8 mouse cellular contexts compared by ENCODE assay signal in genomic region chr2:26628792-26629437, GRCm38 (mm10). TPM values are rescaled to one million over a fixed set of nuclear protein-coding genes. Genes with fewer than 3 reads are reported as not detected.
A peak's percentile ranks its signal among the peaks of the same experiment; 100 is the strongest.
DNase-seq lines count a peak whose midpoint lies in the region; ATAC-seq and TF ChIP-seq lines count a peak whose summit lies in the region.

No protein-coding gene starts in this region.

- TF ChIP-seq POLR2A in ES-Bruce4 (IDR thresholded peaks at IDR 0.05; ENCODE audit: insufficient read depth, low read length) = no peak
- TF ChIP-seq POLR2A in embryonic fibroblast, embryonic 13.5 days (IDR thresholded peaks at IDR 0.05; ENCODE audit: low read depth, low read length) = no peak; the same call in 1 of the 2 replicates

- no peaks in the 10 kb centered on the region for H3K4me1 ChIP-seq in ES-Bruce4 (ENCODE audit: control insufficient read depth, insufficient read depth, low read length)
- no peaks in the 10 kb centered on the region for H3K4me1 ChIP-seq in embryonic fibroblast, embryonic 13.5 days (ENCODE audit: control insufficient read depth, insufficient read depth, low read length)
- peaks cover 34% of the 10 kb centered on the region for H3K4me1 ChIP-seq in limb, embryonic 15.5 days

- H3K9me3 ChIP-seq in ES-Bruce4 (replicated peaks; ENCODE audit: control insufficient read depth, insufficient read depth, low read length, poor library complexity, severe bottlenecking) = no peaks in the 10 kb centered on the region
- no peaks in the 10 kb centered on the region for H3K9me3 ChIP-seq in limb, embryonic 15.5 days

- no peaks in the 10 kb centered on the region for H3K27me3 ChIP-seq in ES-Bruce4 (ENCODE audit: control insufficient read depth, insufficient read depth, low read length, poor library complexity, severe bottlenecking)
- H3K27me3 ChIP-seq in limb, embryonic 15.5 days = no peaks in the 10 kb centered on the region

- no peak for TF ChIP-seq EP300 in ES-Bruce4 (IDR thresholded peaks at IDR 0.05; ENCODE audit: insufficient read depth, low read depth, low read length)

- 19% methylated on average over 5 of the region's 5 CpGs for WGBS in limb, embryonic 15.5 days

- peak overlapping the region; percentile 58; the same call in 1 of the 2 replicates for H3K27ac ChIP-seq in gastrocnemius, adult 2 months
- no peak overlapping the region for H3K27ac ChIP-seq in ES-Bruce4 (ENCODE audit: insufficient read depth, low read length)
- H3K27ac ChIP-seq in embryonic fibroblast, embryonic 13.5 days (ENCODE audit: insufficient read depth, low read length) = no peak overlapping the region
- H3K27ac ChIP-seq in limb, embryonic 15.5 days = peak overlapping the region; percentile 47; the same call in 1 of the 2 replicates

- no peaks in the 10 kb centered on the region for H3K36me3 ChIP-seq in ES-Bruce4 (ENCODE audit: control insufficient read depth, insufficient read depth, low read length, poor library complexity, severe bottlenecking)
- peaks cover 5% of the 10 kb centered on the region; the same call in 1 of the 2 replicates for H3K36me3 ChIP-seq in limb, embryonic 15.5 days

- intact Hi-C loops in gastrocnemius, adult 2 months (cut with DNase I) = no loop called here

- TF ChIP-seq CTCF in gastrocnemius, adult 2 months (IDR thresholded peaks at IDR 0.05) = no peak
- no peak for TF ChIP-seq CTCF in ES-Bruce4 (IDR thresholded peaks at IDR 0.05; ENCODE audit: low read depth, low read length)
- no peak for TF ChIP-seq CTCF in embryonic fibroblast, embryonic 13.5 days (IDR thresholded peaks at IDR 0.05; ENCODE audit: borderline replicate concordance, insufficient read depth, low read length)

- peak; percentile 33; the same call in 1 of the 2 replicates for ATAC-seq in limb, embryonic 15.5 days (ENCODE audit: insufficient number of reproducible peaks, low FRiP score, low TSS enrichment, low read depth)

- peak overlapping the region; percentile 91 for H3K4me2 ChIP-seq in limb, embryonic 15.5 days

- peak overlapping the region; percentile 56 for H3K9ac ChIP-seq in ES-Bruce4 (ENCODE audit: low read depth, poor library complexity, severe bottlenecking)
- peak overlapping the region; percentile 93 for H3K9ac ChIP-seq in limb, embryonic 15.5 days

- no peak for DNase-seq in gastrocnemius, adult 2 months
- no peak for DNase-seq in gastrocnemius, adult 8-10 months (ENCODE audit: low spot score in 2 of 2)
- peak; percentile 40 for DNase-seq in retina, postnatal 1 day
- DNase-seq in spleen, adult 12 weeks (ENCODE audit: low spot score) = no peak
- no peak for DNase-seq in layer of hippocampus, postnatal 36 days

- H3K4me3 ChIP-seq in gastrocnemius, adult 2 months = peak overlapping the region; percentile 82
- peak overlapping the region; percentile 51 for H3K4me3 ChIP-seq in ES-Bruce4 (ENCODE audit: low read depth, low read length)
- H3K4me3 ChIP-seq in embryonic fibroblast, embryonic 13.5 days (ENCODE audit: insufficient read depth, low read length) = peak overlapping the region; percentile 33
- peak overlapping the region; percentile 78 for H3K4me3 ChIP-seq in limb, embryonic 15.5 days

RNA-seq across cellular contexts. Expression of gene Fam69b, which starts 0.7 kb away (rescaled TPM):
- 1 to 10 TPM; 1.0 to 2.3 TPM for total RNA-seq in gastrocnemius, adult 2 months (2021)
- 1 to 10 TPM; 1.3 to 2.1 (median 1.6) TPM for total RNA-seq in gastrocnemius, adult 8-10 months (2022)
- 4.9 and 5.3 TPM in 2 replicates for polyA plus RNA-seq in ES-Bruce4 (2011; ENCODE audit: insufficient read depth, insufficient read length, low read depth, missing spikeins)
- polyA plus RNA-seq in embryonic fibroblast, embryonic 13.5 days (2011; ENCODE audit: insufficient read length, low read depth, missing spikeins) = 12.0 and 16.3 TPM in 2 replicates
- 32.0 and 42.8 TPM in 2 replicates for polyA plus RNA-seq in limb, embryonic 15.5 days (2015; fragmentation: Nextera tagmentation; extraction: Ambion mirVana)
- total RNA-seq in layer of hippocampus, postnatal 36 days (2021) = 10 to 100 TPM; 73.2 to 77.5 TPM

RNA-seq across cellular contexts. Expression of gene Agpat2, which starts 24.7 kb away (rescaled TPM):
- total RNA-seq in gastrocnemius, adult 2 months (2021) = 1 to 10 TPM; 2.8 to 7.3 TPM
- total RNA-seq in gastrocnemius, adult 8-10 months (2022) = 1 to 10 TPM; 2.9 to 8.9 (median 5.6) TPM
- 19.7 and 21.0 TPM in 2 replicates for polyA plus RNA-seq in ES-Bruce4 (2011; ENCODE audit: insufficient read depth, insufficient read length, low read depth, missing spikeins)
- polyA plus RNA-seq in embryonic fibroblast, embryonic 13.5 days (2011; ENCODE audit: insufficient read length, low read depth, missing spikeins) = 21.4 and 22.4 TPM in 2 replicates
- 31.5 and 36.3 TPM in 2 replicates for polyA plus RNA-seq in limb, embryonic 15.5 days (2015; fragmentation: Nextera tagmentation; extraction: Ambion mirVana)
- total RNA-seq in layer of hippocampus, postnatal 36 days (2021) = 1 to 10 TPM; 1.3 to 2.3 TPM

RNA-seq across cellular contexts. Expression of gene Lcn4, which starts 42.2 kb away (rescaled TPM):
- total RNA-seq in gastrocnemius, adult 2 months (2021) = not detected
- total RNA-seq in gastrocnemius, adult 8-10 months (2022) = not detected
- not detected in 2 replicates for polyA plus RNA-seq in ES-Bruce4 (2011; ENCODE audit: insufficient read depth, insufficient read length, low read depth, missing spikeins)
- polyA plus RNA-seq in embryonic fibroblast, embryonic 13.5 days (2011; ENCODE audit: insufficient read length, low read depth, missing spikeins) = not detected in 2 replicates
- polyA plus RNA-seq in limb, embryonic 15.5 days (2015; fragmentation: Nextera tagmentation; extraction: Ambion mirVana) = not detected in 2 replicates
- total RNA-seq in layer of hippocampus, postnatal 36 days (2021) = not detected

RNA-seq across cellular contexts. Expression of gene Gm20532, which starts 42.5 kb away (rescaled TPM):
- not detected for total RNA-seq in gastrocnemius, adult 2 months (2021)
- not detected for total RNA-seq in gastrocnemius, adult 8-10 months (2022)
- polyA plus RNA-seq in ES-Bruce4 (2011; ENCODE audit: insufficient read depth, insufficient read length, low read depth, missing spikeins) = not detected in 2 replicates
- polyA plus RNA-seq in embryonic fibroblast, embryonic 13.5 days (2011; ENCODE audit: insufficient read length, low read depth, missing spikeins) = not detected in 2 replicates
- polyA plus RNA-seq in limb, embryonic 15.5 days (2015; fragmentation: Nextera tagmentation; extraction: Ambion mirVana) = 0.24 TPM in 1 of 2 replicates, not detected in the other
- total RNA-seq in layer of hippocampus, postnatal 36 days (2021) = not detected

RNA-seq across cellular contexts. Expression of gene Egfl7, which starts 49.1 kb away (rescaled TPM):
- total RNA-seq in gastrocnemius, adult 2 months (2021) = 10 to 100 TPM; 34.4 to 53.7 TPM
- total RNA-seq in gastrocnemius, adult 8-10 months (2022) = 10 to 100 TPM; 28.7 to 37.4 (median 31.6) TPM
- 37.7 and 41.1 TPM in 2 replicates for polyA plus RNA-seq in ES-Bruce4 (2011; ENCODE audit: insufficient read depth, insufficient read length, low read depth, missing spikeins)
- 11.0 and 13.7 TPM in 2 replicates for polyA plus RNA-seq in embryonic fibroblast, embryonic 13.5 days (2011; ENCODE audit: insufficient read length, low read depth, missing spikeins)
- 107 and 122 TPM in 2 replicates for polyA plus RNA-seq in limb, embryonic 15.5 days (2015; fragmentation: Nextera tagmentation; extraction: Ambion mirVana)
- total RNA-seq in layer of hippocampus, postnatal 36 days (2021) = 10 to 100 TPM; 55.1 to 56.1 TPM

Comparison
In these comparisons a context has a peak if more than half of its experiments do, and no peak if none do; other contexts are left out.
1. H3K27ac ChIP-seq: peak in gastrocnemius, adult 2 months (single experiment) and limb, embryonic 15.5 days (single experiment); none in ES-Bruce4 (single experiment) and embryonic fibroblast, embryonic 13.5 days (single experiment).
2. RNA of gene Fam69b, which starts 0.7 kb away (total RNA-seq): 73.2 to 77.5 TPM in layer of hippocampus, postnatal 36 days; 1.0 to 2.3 TPM in gastrocnemius, adult 2 months and 1.3 to 2.1 TPM in gastrocnemius, adult 8-10 months; every median in the first group is over 10 times any median in the second.
3. Peak in every context shown above with its lines, with median percentiles within 50 percentile points of each other: H3K4me3 ChIP-seq.